Mouse (Mus musculus) kidney, adult 10 weeks (tissue): ENCODE results near the gene Pnmal1. TPM values are rescaled to one million over a fixed set of nuclear protein-coding genes. Genes with fewer than 3 reads are reported as not detected.

ENCODE experiments used
- polyA plus RNA-seq: library from polyadenylated mRNA; stranded (reverse); fragments of 350-450 nt; fragmentation: Illumina TruSeq; extraction: RNeasy Lipid Tissue Mini Kit (QIAGEN cat#74804); gene quantifications from one replicate; pipeline ENCODE4 v1.2.3, GENCODE M21; 2014; ENCODE audit warnings: low read depth, low replicate concordance

Gene Pnmal1
- polyA plus RNA-seq = not detected

GRCm38 (mm10) chr7:16959539-16960187 lies at the start of gene Pnmal1:
Pnmal1 (plus strand) TSS chr7:16959679.

GRCm38 (mm10) chr7:16924037-16924834 lies 35.2 kb upstream of the Pnmal1 start, which contains the start of gene Calm3:
Calm3 (minus strand) TSS chr7:16924114.

GRCm38 (mm10) chr7:16944061-16944807 lies 15.2 kb upstream of the Pnmal1 start, which contains the start of gene Pnmal2:
Pnmal2 (plus strand) TSS chr7:16944682.

GRCm38 (mm10) chr7:16982859-16983568 lies 23.5 kb downstream of the Pnmal1 start, which contains the start of gene Gm42372:
Gm42372 (plus strand) TSS chr7:16983086.

GRCm38 (mm10) chr7:16992451-16992807 lies 33.0 kb downstream of the Pnmal1 start, which contains the start of gene Ccdc8:
Ccdc8 (plus strand) TSS chr7:16992708.

Other genes starting within 250 kb of the Pnmal1 start
- not detected for gene Ceacam9, start 237.8 kb upstream of the Pnmal1 start, polyA plus RNA-seq
- gene Ap2s1, start 221.3 kb upstream of the Pnmal1 start, polyA plus RNA-seq = 69.5 TPM
- gene Slc1a5, start 178.3 kb upstream of the Pnmal1 start, polyA plus RNA-seq = 11.7 TPM
- gene Strn4, start 143.8 kb upstream of the Pnmal1 start, polyA plus RNA-seq = 12.7 TPM
- 8.0 TPM for gene Fkrp, start 142.9 kb upstream of the Pnmal1 start, polyA plus RNA-seq
- gene Prkd2, start 116.8 kb upstream of the Pnmal1 start, polyA plus RNA-seq = 0.28 TPM
- 0.28 TPM for gene Dact3, start 84.4 kb upstream of the Pnmal1 start, polyA plus RNA-seq
- gene Gng8, start 67.9 kb upstream of the Pnmal1 start, polyA plus RNA-seq = not detected
- 1.7 TPM for gene Ptgir, start 53.2 kb upstream of the Pnmal1 start, polyA plus RNA-seq
- gene Calm3, start 35.6 kb upstream of the Pnmal1 start, polyA plus RNA-seq = 28.8 TPM
- gene Pnmal2, start 15.0 kb upstream of the Pnmal1 start, polyA plus RNA-seq = 0.69 TPM
- not detected for gene Gm42372, start 23.4 kb downstream of the Pnmal1 start, polyA plus RNA-seq
- gene Ccdc8, start 33.0 kb downstream of the Pnmal1 start, polyA plus RNA-seq = 0.16 TPM
- 17.1 TPM for gene Ppp5c, start 68.2 kb downstream of the Pnmal1 start, polyA plus RNA-seq
- 0.49 TPM for gene Hif3a, start 102.7 kb downstream of the Pnmal1 start, polyA plus RNA-seq
- gene Psg16, start 114.4 kb downstream of the Pnmal1 start, polyA plus RNA-seq = 0.16 TPM
- gene Ceacam3, start 190.6 kb downstream of the Pnmal1 start, polyA plus RNA-seq = 0.40 TPM
- gene Psg29, start 243.8 kb downstream of the Pnmal1 start, polyA plus RNA-seq = not detected